Mouse (Mus musculus) common myeloid progenitor, adult 5-6 weeks (primary cell): Measurements from ENCODE around the gene Wdr46. TPM values are rescaled to one million over a fixed set of nuclear protein-coding genes. Genes with fewer than 3 reads are reported as not detected.
A peak's percentile ranks its signal among the peaks of the same experiment; 100 is the strongest.

Experiments used
- ATAC-seq: replicated peaks from 2 replicates; pipeline ENCODE4 v1.8.0; 2016; ENCODE audit warnings: low read depth, mild to moderate bottlenecking, moderate TSS enrichment, inconsistent platforms; ENCODE audit not compliant: poor library complexity, severe bottlenecking
- total RNA-seq: library from RNA; stranded (forward); fragments of 200-1000, 187-1606 nt; gene quantifications from 2 replicates; pipeline ENCODE4 v1.2.3, GENCODE M21; 2017

The Wdr46 gene
- total RNA-seq, 1 experiment from 2014 or later: 62.5 TPM

GRCm38 (mm10) chr17:33925406-33926116, 14.9 kb upstream of the Wdr46 start:
- ATAC-seq: no peak

- no peak for ATAC-seq
These were observed 14.1 kb upstream of the Wdr46 start for GRCm38 (mm10) chr17:33926207-33926932.

GRCm38 (mm10) chr17:33928251-33928947, 12.1 kb upstream of the Wdr46 start:
- ATAC-seq: no peak

- ATAC-seq: peak; percentile 73
These were observed 10.8 kb upstream of the Wdr46 start, which contains the start of gene Rgl2 for GRCm38 (mm10) chr17:33929371-33930279. Rgl2 (plus strand) TSS chr17:33929543.

- peak; percentile 17; the same call in 1 of the 2 replicates for ATAC-seq
These were observed 9.9 kb upstream of the Wdr46 start for GRCm38 (mm10) chr17:33930280-33931158.

- no peak for ATAC-seq
These were observed 9.1 kb upstream of the Wdr46 start for GRCm38 (mm10) chr17:33931159-33931866.

GRCm38 (mm10) chr17:33931947-33932346, 8.5 kb upstream of the Wdr46 start:
- ATAC-seq: no peak

- no peak for ATAC-seq
These were observed 8.0 kb upstream of the Wdr46 start for GRCm38 (mm10) chr17:33932448-33932847.

- no peak for ATAC-seq
These were observed 7.5 kb upstream of the Wdr46 start for GRCm38 (mm10) chr17:33932970-33933369.

GRCm38 (mm10) chr17:33935422-33936055, 4.9 kb upstream of the Wdr46 start:
- ATAC-seq: no peak

GRCm38 (mm10) chr17:33936993-33937392, 3.5 kb upstream of the Wdr46 start:
- no peak for ATAC-seq

GRCm38 (mm10) chr17:33938783-33939182, 1.7 kb upstream of the Wdr46 start:
- ATAC-seq: no peak

- ATAC-seq: no peak
These were observed 521 bp downstream of the Wdr46 start for GRCm38 (mm10) chr17:33940981-33941380.

- ATAC-seq: no peak
These were observed 921 bp downstream of the Wdr46 start for GRCm38 (mm10) chr17:33941381-33941780.

GRCm38 (mm10) chr17:33943454-33943853, 3.0 kb downstream of the Wdr46 start:
- no peak for ATAC-seq

- peak; percentile 46 for ATAC-seq
These were observed 7.1 kb downstream of the Wdr46 start for GRCm38 (mm10) chr17:33947430-33948089.
